Mouse (Mus musculus) gastrocnemius, adult 2 months (tissue): Measurements from ENCODE around the gene Cdk15. TPM values are rescaled to one million over a fixed set of nuclear protein-coding genes. Genes with fewer than 3 reads are reported as not detected.

ENCODE experiments used
- DNase-seq: peaks from one replicate; pipeline ENCODE4 v3.0.0; 2022
- H3K27ac ChIP-seq: fragments of 200-600 bp; 2 replicates; pipeline ENCODE4 v1.8.1; 2022; ENCODE audit warnings: mild to moderate bottlenecking
- H3K4me3 ChIP-seq: fragments of 200-600 bp; 2 replicates; pipeline ENCODE4 v1.8.1; 2022; ENCODE audit warnings: mild to moderate bottlenecking, moderate library complexity
- CTCF ChIP-seq: fragments of 200-600 bp; IDR thresholded peaks from 2 replicates; pipeline ENCODE4 v1.8.1; 2022; ENCODE audit warnings: antibody characterized with exemption, mild to moderate bottlenecking, moderate library complexity
- intact Hi-C: fragments of 180-260 bp; cut with DNase I; formaldehyde crosslinking; loops from one replicate; pipeline ENCODE4 v1.15.1; 2025
- total RNA-seq, 2 experiments: library from RNA; stranded (reverse); gene quantifications; 2 replicates each; pipeline ENCODE4 v1.2.3; 2021

Gene Cdk15
- total RNA-seq, 2 experiments from 2014 or later = 0.14 TPM; not detected in 1

- Histone ChIP-seq H3K4me3 (no peak overlapping the region), H3K27ac (no peak overlapping the region)
- intact Hi-C loops = loop anchor here (2.0 to 5.0 kb wide), 2 partner anchors 270 to 305 kb away; no protein-coding TSS in a partner anchor
- TF ChIP-seq CTCF = no peak
- DNase-seq = no peak
These were observed 60.7 kb downstream of the Cdk15 start for GRCm38 (mm10) chr1:59317397-59317796.

GRCm38 (mm10) chr1:59318878-59319277 is 62.2 kb downstream of the Cdk15 start:
- no peak overlapping the region for H3K27ac ChIP-seq
- DNase-seq = no peak
- H3K4me3 ChIP-seq = no peak overlapping the region
- intact Hi-C loops = loop anchor here (2.0 to 5.0 kb wide), 2 partner anchors 164 to 268 kb away; partner anchors contain the start of gene Fzd7
- TF ChIP-seq CTCF = no peak

- 0 out of 2 replicates have a peak overlapping the region, but pooled peaks have one; percentile 28 for H3K27ac ChIP-seq
- TF ChIP-seq CTCF = no peak
- DNase-seq = no peak
- no peak overlapping the region for H3K4me3 ChIP-seq
- intact Hi-C loops = no loop called here
These were observed 64.6 kb downstream of the Cdk15 start for GRCm38 (mm10) chr1:59321076-59321879.

DNA sequence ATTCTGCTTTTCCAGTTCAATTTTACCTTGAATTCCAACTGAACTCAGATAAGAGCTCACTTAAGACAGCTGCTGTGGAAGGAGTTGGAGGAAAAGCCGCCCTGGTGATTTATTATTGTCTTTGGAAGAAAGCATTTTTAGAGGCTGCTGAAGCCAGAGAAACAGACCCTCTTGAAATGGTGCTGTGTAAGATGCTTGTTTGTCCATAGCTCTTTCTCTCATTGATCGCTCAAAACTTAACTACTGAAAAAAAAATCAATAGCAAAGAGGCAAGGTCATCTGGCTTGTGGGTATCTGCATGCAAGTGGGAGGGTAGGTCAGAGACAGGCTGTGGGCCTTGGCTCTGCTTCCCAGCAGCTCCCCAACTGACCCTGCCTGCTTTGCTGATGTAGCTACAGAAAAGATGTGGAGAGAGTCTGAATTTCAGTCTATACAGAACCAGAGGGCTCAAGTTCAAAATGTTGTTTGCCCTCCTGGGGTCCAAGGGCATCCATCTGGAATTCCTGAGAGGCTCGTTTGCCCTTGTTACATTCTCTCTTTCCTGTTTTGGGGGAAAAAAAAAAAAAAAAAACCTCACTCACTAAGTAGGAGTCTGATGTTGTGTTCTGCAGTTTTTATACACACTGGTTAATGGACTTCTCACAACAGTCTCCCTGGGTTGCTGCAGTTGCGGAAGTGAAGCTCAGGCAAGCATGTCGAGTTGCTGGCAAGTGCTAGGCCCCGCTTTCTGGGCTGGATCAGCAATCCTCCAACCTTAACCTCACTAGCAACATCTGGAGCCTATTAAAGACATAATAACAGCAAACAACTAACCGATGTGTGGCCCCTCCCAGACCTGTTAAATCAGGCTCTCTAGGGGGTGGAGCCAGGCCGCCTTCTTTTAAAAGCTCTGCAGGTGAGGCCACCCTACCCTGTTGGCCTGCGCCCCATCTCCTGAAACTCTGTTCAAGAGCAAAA is 65.5 kb downstream of the Cdk15 start:
- peak; percentile 31 for DNase-seq
- no peak for TF ChIP-seq CTCF
- intact Hi-C loops = no loop called here
- H3K27ac ChIP-seq = peak overlapping the region; percentile 51; the same call in 1 of the 2 replicates
- no peak overlapping the region for H3K4me3 ChIP-seq

GRCm38 (mm10) chr1:59326854-59327395 is 70.2 kb downstream of the Cdk15 start:
- TF ChIP-seq CTCF = no peak
- intact Hi-C loops = no loop called here
- DNase-seq = no peak
- Histone ChIP-seq H3K4me3 (no peak overlapping the region), H3K27ac (no peak overlapping the region)

DNA sequence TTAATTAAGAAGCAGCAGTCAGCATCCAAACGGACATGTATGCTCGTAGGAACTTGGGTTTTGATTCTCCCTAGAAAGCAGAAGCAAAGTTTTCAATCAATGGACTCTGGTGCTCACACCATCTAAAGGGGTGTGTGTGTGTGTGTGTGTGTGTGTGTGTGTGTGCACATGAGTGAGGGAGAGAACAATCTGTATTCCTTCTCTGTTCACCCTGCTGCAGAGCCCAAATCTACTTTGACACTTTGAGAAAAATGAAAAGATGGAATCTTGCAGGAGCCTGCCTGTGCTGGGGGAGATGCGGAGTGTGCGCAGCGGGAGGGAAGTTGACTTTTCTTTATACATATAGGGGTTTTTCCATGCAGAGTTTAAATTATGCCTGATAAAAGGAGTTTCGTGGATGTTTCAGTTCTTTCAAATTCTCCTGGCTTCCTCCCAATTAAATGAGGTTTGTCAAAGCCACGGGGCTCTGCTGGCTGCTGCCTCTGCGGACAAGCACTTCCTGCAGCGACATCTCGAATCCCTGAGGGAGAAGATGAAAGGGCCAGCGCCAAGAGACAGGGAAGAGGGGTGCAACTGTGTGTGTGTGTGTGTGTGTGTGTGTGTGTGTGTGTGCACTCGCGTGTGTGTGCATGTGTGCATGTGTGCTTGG is 76.2 kb downstream of the Cdk15 start:
- DNase-seq = no peak
- Histone ChIP-seq H3K27ac (no peak overlapping the region), H3K4me3 (no peak overlapping the region)
- TF ChIP-seq CTCF = no peak
- intact Hi-C loops = no loop called here

- TF ChIP-seq CTCF = no peak
- intact Hi-C loops = no loop called here
- Histone ChIP-seq H3K4me3 (no peak overlapping the region), H3K27ac (no peak overlapping the region; the same call in 1 of the 2 replicates)
- no peak for DNase-seq
These were observed 76.7 kb downstream of the Cdk15 start for GRCm38 (mm10) chr1:59333386-59333759.

DNA sequence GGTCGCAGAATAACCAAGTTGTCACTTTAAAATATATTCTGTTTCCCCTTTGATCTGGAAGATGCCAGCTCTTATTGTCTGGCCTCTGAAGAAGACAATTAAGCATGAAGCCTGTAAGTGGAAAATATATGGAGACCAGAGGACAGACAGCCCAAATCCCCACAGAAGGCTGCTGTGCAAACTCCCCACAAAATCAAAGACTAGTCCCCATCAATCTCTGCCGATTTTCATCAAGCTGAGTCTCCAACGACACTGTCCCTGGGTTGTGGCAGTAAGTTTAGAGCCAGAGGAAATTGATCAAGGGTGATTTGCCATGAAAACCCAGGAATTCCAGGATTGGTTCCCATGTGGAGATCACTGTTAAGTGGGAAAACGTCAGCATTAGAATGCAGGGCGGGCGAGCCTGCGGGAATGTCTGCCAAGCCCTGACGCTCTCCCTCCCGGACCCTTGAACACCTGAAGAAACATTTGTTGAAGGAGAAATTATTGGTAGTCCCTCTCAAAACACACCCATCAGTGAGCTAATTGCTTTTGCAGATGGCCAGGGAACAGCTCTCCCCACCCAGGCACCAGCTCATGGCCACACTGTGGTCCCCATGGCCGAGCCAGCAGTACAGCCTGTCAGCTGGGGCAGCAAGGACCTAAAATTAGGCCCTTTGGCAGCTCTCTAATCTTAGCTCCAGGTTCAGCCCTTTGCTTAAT is 77.3 kb downstream of the Cdk15 start:
- H3K27ac ChIP-seq = peak overlapping the region; percentile 81
- peak; percentile 78 for DNase-seq

GRCm38 (mm10) chr1:59334562-59334890 is 77.8 kb downstream of the Cdk15 start:
- DNase-seq = no peak
- peak overlapping the region; percentile 45 for H3K4me3 ChIP-seq
- intact Hi-C loops = no loop called here
- TF ChIP-seq CTCF = no peak
- H3K27ac ChIP-seq = peak overlapping the region; percentile 81

More for the DNA sequence above, 77.3 kb downstream of the Cdk15 start:
- peak overlapping the region; percentile 45 for H3K4me3 ChIP-seq
- TF ChIP-seq CTCF = no peak
- intact Hi-C loops = no loop called here

DNA sequence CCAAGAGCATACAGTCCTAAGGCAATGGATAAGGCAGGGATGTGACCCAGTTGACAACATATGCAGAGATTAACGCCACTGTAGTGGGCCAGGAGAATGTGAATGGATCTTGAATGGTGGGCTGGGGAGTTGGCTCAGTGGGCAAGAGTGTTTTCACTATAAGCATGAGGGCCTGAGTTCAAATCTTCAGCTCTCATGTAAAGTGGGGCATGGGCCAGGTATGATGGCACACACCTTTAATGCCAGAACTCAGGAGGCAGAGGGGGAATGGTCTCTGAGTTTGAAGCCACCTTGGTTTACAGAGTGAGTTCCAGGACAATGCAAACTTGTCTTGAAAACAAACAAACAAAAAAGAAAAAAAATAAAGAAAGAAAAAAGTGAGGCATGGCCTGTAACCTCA is 79.5 kb downstream of the Cdk15 start:
- no peak for TF ChIP-seq CTCF
- H3K4me3 ChIP-seq = no peak overlapping the region
- intact Hi-C loops = loop anchor here (5.0 kb wide), 1 partner anchor 71 kb away; no protein-coding TSS in a partner anchor
- H3K27ac ChIP-seq = no peak overlapping the region
- no peak for DNase-seq

GRCm38 (mm10) chr1:59340814-59341588 is 84.3 kb downstream of the Cdk15 start:
- Histone ChIP-seq H3K27ac (peak overlapping the region; percentile 74), H3K4me3 (peak overlapping the region; percentile 49)
- intact Hi-C loops = loop anchor here (5.0 kb wide), 1 partner anchor 141 kb away; the partner anchor contains the start of gene Fzd7
- DNase-seq = peak; percentile 72
- TF ChIP-seq CTCF = no peak; the same call in 1 of the 2 replicates
